Mouse (Mus musculus) forelimb bud, embryonic 11.5 days (tissue): ENCODE measurements at regions not wholly inside any gene's neighbourhood (a gene's known extent, or its start where the extent isn't known, plus 50 kb on each side); places are given as distances from the start of the nearest gene placed in this dataset.
"Not testable (repeated sequence)": the region's sequence is repeated elsewhere in the genome, so short reads cannot be mapped to it uniquely, and the experiment has no call there.

Experiments
- DNase-seq: peaks from one replicate; pipeline ENCODE4 v3.0.0-alpha.2; 2012; ENCODE audit warnings: low read depth, low spot score

GRCm38 (mm10) chr1:161728546-161729206 is 59.6 kb downstream of the Fasl start:
- no peak for DNase-seq

- not testable (repeated sequence) for DNase-seq
Observed at GRCm38 (mm10) chr1:161727357-161727756, 60.9 kb downstream of the Fasl start.

GRCm38 (mm10) chr1:161726098-161726497 is 62.2 kb downstream of the Fasl start:
- DNase-seq: not testable (repeated sequence)

GRCm38 (mm10) chr1:161719876-161720275 is 68.4 kb downstream of the Fasl start:
- no peak for DNase-seq

- no peak for DNase-seq
Observed at GRCm38 (mm10) chr1:161718254-161718653, 70.0 kb downstream of the Fasl start.

- DNase-seq: no peak
Observed at GRCm38 (mm10) chr1:161712918-161713317, 75.4 kb downstream of the Fasl start.

GRCm38 (mm10) chr1:161712283-161712682 is 76.0 kb downstream of the Fasl start:
- no peak for DNase-seq

GRCm38 (mm10) chr1:161707049-161707448 is 81.2 kb downstream of the Fasl start:
- DNase-seq: no peak

- DNase-seq: no peak
Observed at GRCm38 (mm10) chr1:161704961-161705360, 83.3 kb downstream of the Fasl start.

GRCm38 (mm10) chr1:161704527-161704926 is 83.8 kb downstream of the Fasl start:
- no peak for DNase-seq

GRCm38 (mm10) chr1:161695886-161696285 is 92.4 kb downstream of the Fasl start:
- DNase-seq: peak; percentile 16

GRCm38 (mm10) chr1:161693768-161694160 is 94.5 kb downstream of the Fasl start:
- no peak for DNase-seq

- no peak for DNase-seq
Observed at GRCm38 (mm10) chr1:161692836-161693767, 95.2 kb downstream of the Fasl start.

GRCm38 (mm10) chr1:161688946-161689345 is 99.3 kb downstream of the Fasl start:
- DNase-seq: no peak

GRCm38 (mm10) chr1:161687548-161687947 is 100.7 kb downstream of the Fasl start:
- peak; percentile 64 for DNase-seq

GRCm38 (mm10) chr1:161680558-161680957 is 107.7 kb downstream of the Fasl start:
- DNase-seq: no peak

- DNase-seq: no peak
Observed at GRCm38 (mm10) chr1:161670937-161671336, 117.4 kb downstream of the Fasl start.

- no peak for DNase-seq
Observed at GRCm38 (mm10) chr1:161664321-161664720, 124.0 kb downstream of the Fasl start.

- no peak for DNase-seq
Observed at GRCm38 (mm10) chr1:161663351-161663750, 124.9 kb downstream of the Fasl start.

GRCm38 (mm10) chr1:161662241-161662640 is 126.1 kb downstream of the Fasl start:
- DNase-seq: no peak

- DNase-seq: no peak
Observed at GRCm38 (mm10) chr1:161657511-161657910, 130.8 kb downstream of the Fasl start.

- DNase-seq: no peak
Observed at GRCm38 (mm10) chr1:161649387-161649786, 138.9 kb downstream of the Fasl start.

GRCm38 (mm10) chr1:161632098-161632497 is 137.6 kb downstream of the Tnfsf18 start:
- DNase-seq: no peak
